Mouse (Mus musculus): ENCODE results near the gene Srgap1. TPM values are rescaled to one million over a fixed set of nuclear protein-coding genes. Genes with fewer than 3 reads are reported as not detected.

Gene Srgap1
- total RNA-seq, 2 experiments from 2014 or later: 8.5 to 12.5 TPM

DNA sequence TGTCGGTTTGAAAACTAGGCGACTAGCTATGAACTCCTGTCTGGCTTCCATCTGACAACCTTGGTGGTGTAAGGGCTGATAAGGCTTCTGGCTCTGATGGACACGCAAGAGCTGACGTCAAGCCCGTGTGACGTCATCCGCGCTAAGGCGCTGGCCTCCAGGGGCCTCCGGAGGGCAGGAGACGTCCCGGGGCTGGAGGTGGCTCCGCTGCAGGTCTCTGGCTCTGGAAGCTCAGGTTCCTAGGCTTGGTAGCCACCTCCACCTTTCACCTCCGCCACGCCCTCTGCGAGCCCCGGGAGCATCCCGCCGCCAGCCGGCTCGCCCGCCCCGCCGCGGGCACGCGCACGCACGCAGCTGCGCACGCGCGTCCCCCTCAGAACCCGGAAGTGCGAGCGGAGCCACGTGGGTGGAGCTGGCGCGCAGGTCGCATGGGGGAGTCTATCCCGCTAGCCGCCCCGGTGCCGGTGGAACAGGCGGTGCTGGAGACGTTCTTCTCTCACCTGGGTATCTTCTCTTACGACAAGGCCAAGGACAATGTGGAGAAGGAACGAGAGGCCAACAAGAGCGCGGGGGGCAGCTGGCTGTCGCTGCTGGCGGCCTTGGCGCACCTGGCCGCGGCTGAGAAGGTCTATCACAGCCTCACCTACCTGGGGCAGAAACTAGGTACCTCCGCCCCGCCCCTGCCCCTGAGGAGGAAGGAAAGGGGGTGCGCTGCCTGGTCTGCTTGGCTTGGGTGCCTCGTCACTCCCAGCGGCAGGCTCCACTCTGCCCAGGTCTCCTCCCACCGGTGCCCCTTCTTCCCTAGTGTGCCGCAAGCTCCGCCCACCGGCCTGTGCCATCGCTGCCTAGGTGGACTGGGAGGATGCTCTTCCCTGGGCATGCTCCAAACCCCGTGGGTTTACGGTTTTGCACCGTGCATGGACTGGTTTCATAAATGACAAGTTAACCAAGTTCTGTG is 307.3 kb downstream of the Srgap1 start, which contains the start of gene BC048403:
Gene BC048403, plus strand, starts transcription at position 390 of the 958 bp plus-strand sequence.
- peak; percentile 84 to 90 for DNase-seq (ENCODE audit: low spot score in 2 of 2)
- intact Hi-C loops (cut with DNase I): loop anchor here (5.0 kb wide), 1 partner anchor 113 kb away; the partner anchor contains the start of gene Xpot

DNA sequence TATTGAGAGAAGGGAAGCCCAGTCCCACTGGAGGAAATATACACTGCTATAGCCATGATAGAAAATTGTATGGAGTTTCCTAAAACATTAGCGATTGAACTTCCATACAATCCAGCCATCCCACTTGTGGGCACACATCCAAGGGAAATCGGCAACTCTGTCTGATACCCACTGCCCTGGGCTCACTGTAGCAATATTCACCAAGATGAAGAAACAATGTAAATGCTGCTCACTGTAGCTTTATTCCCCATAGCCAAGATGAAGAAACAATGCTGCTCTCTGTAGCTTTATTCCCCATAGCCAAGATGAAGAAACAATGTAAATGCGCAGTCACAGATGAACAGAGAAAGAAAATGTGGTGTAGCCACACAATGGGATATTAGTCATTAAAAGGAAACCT is 309.9 kb downstream of the Srgap1 start:
- intact Hi-C loops (cut with DNase I): loop anchor here (5.0 kb wide), 1 partner anchor 110 kb away; the partner anchor contains the start of gene Xpot

DNA sequence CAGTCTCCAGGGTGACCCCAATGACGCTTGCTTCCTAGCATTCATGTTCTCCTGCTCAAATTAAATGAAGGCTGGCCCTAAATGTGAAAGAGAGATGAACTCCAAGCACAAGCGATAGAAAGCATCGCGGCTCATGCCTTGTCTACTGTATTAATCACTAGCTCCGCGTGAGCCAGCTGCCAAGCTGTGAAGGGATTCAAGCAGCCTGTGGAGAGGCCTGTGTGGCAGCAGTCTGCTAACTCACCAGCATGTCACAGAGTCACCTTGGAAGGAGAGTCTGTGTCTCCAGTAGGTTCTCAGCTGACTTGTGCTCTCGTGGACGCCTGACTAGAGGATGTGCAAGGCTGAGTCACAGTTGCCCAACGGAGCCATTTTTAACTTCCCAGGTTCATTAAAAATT is 314.6 kb downstream of the Srgap1 start:
- intact Hi-C loops (cut with DNase I): no loop called here
- DNase-seq (ENCODE audit: low spot score in 2 of 2): no peak

More for the DNA sequence above, 309.9 kb downstream of the Srgap1 start:
- no peak for DNase-seq (ENCODE audit: low spot score in 2 of 2)

GRCm38 (mm10) chr10:121731048-121731725 is 315.9 kb downstream of the Srgap1 start:
- no peak for DNase-seq (ENCODE audit: low spot score in 2 of 2)
- intact Hi-C loops (cut with DNase I): no loop called here

Other genes with a start within 250 kb of the Srgap1 start
- 10 to 100 TPM; 42.7 to 43.0 TPM for gene Rxylt1, start 50.1 kb upstream of the Srgap1 start, total RNA-seq (2021)